Mouse (Mus musculus): ENCODE results near the gene St6galnac6. TPM values are rescaled to one million over a fixed set of nuclear protein-coding genes. Genes with fewer than 3 reads are reported as not detected.
A peak's percentile ranks its signal among the peaks of the same experiment; 100 is the strongest.

The St6galnac6 gene
- polyA plus RNA-seq (2012; rRNA removed), result 21.1 and 23.6 TPM in 2 replicates

- no peak for DNase-seq
- Histone ChIP-seq H3K36me3 (ENCODE audit: control insufficient read depth, insufficient read depth, low read length) (no peaks in the 10 kb centered on the region), H3K4me3 (ENCODE audit: insufficient read depth, low read depth, low read length) (no peak within 1 kb of the TSS), H3K27ac (ENCODE audit: insufficient read depth, low read depth, low read length) (no peak within 1 kb of the TSS), H3K4me1 (ENCODE audit: control insufficient read depth, insufficient read depth, low read length) (no peaks in the 10 kb centered on the region), H3K27me3 (replicated peaks; ENCODE audit: control insufficient read depth, insufficient read depth, low read length) (no peaks in the 10 kb centered on the region)
- WGBS, result 86% methylated on average over 3 of the region's 3 CpGs
- TF ChIP-seq CTCF (conservative IDR thresholded peaks at IDR 0.05; ENCODE audit: insufficient read depth, insufficient read length, low read depth, low read length) (no peak), POLR2A (IDR thresholded peaks at IDR 0.05; ENCODE audit: low read depth, low read length) (no peak)
These were observed at the start of gene St6galnac6 for GRCm38 (mm10) chr2:32599409-32599808. TSS of gene St6galnac6 (plus strand) at chr2:32599709.

- Histone ChIP-seq H3K4me3 (ENCODE audit: insufficient read depth, low read depth, low read length) (no peak overlapping the region), H3K4me1 (ENCODE audit: control insufficient read depth, insufficient read depth, low read length) (peaks cover 19% of the 10 kb centered on the region; the same call in 1 of the 2 replicates), H3K27ac (ENCODE audit: insufficient read depth, low read depth, low read length) (no peak overlapping the region), H3K27me3 (replicated peaks; ENCODE audit: control insufficient read depth, insufficient read depth, low read length) (no peaks in the 10 kb centered on the region), H3K36me3 (ENCODE audit: control insufficient read depth, insufficient read depth, low read length) (no peaks in the 10 kb centered on the region)
- no peak for DNase-seq
- 38% methylated on average over 6 of the region's 6 CpGs for WGBS
- no peak for TF ChIP-seq POLR2A (IDR thresholded peaks at IDR 0.05; ENCODE audit: low read depth, low read length)
- TF ChIP-seq CTCF (conservative IDR thresholded peaks at IDR 0.05; ENCODE audit: insufficient read depth, insufficient read length, low read depth, low read length), result no peak
These were observed 49.7 kb upstream of the St6galnac6 start for GRCm38 (mm10) chr2:32549764-32550163.

- Histone ChIP-seq H3K27ac (ENCODE audit: insufficient read depth, low read depth, low read length) (no peak overlapping the region), H3K27me3 (replicated peaks; ENCODE audit: control insufficient read depth, insufficient read depth, low read length) (no peaks in the 10 kb centered on the region), H3K4me1 (ENCODE audit: control insufficient read depth, insufficient read depth, low read length) (peaks cover 24% of the 10 kb centered on the region; the same call in 1 of the 2 replicates), H3K4me3 (ENCODE audit: insufficient read depth, low read depth, low read length) (no peak overlapping the region), H3K36me3 (ENCODE audit: control insufficient read depth, insufficient read depth, low read length) (no peaks in the 10 kb centered on the region)
- 71% methylated on average over 5 of the region's 5 CpGs for WGBS
- no peak for DNase-seq
- TF ChIP-seq POLR2A (IDR thresholded peaks at IDR 0.05; ENCODE audit: low read depth, low read length) (no peak), CTCF (conservative IDR thresholded peaks at IDR 0.05; ENCODE audit: insufficient read depth, insufficient read length, low read depth, low read length) (no peak)
These were observed 48.3 kb upstream of the St6galnac6 start for GRCm38 (mm10) chr2:32551236-32551635.

- WGBS, result 66% methylated on average over 7 of the region's 7 CpGs
- peaks cover 10% of the 10 kb centered on the region; the same call in 1 of the 2 replicates for H3K4me1 ChIP-seq (ENCODE audit: control insufficient read depth, insufficient read depth, low read length)
These were observed 45.8 kb upstream of the St6galnac6 start for GRCm38 (mm10) chr2:32553592-32554148.

GRCm38 (mm10) chr2:32555484-32555883, 44.0 kb upstream of the St6galnac6 start:
- no peaks in the 10 kb centered on the region for H3K27me3 ChIP-seq (replicated peaks; ENCODE audit: control insufficient read depth, insufficient read depth, low read length)
- no peak overlapping the region for H3K4me3 ChIP-seq (ENCODE audit: insufficient read depth, low read depth, low read length)
- H3K36me3 ChIP-seq (ENCODE audit: control insufficient read depth, insufficient read depth, low read length), result no peaks in the 10 kb centered on the region
- WGBS, result 40% methylated on average over 4 of the region's 4 CpGs
- no peak overlapping the region for H3K27ac ChIP-seq (ENCODE audit: insufficient read depth, low read depth, low read length)
- no peak for TF ChIP-seq CTCF (conservative IDR thresholded peaks at IDR 0.05; ENCODE audit: insufficient read depth, insufficient read length, low read depth, low read length)
- TF ChIP-seq POLR2A (IDR thresholded peaks at IDR 0.05; ENCODE audit: low read depth, low read length), result no peak
- peak; percentile 63 for DNase-seq
- peaks cover 6% of the 10 kb centered on the region; the same call in 1 of the 2 replicates for H3K4me1 ChIP-seq (ENCODE audit: control insufficient read depth, insufficient read depth, low read length)

More at GRCm38 (mm10) chr2:32553592-32554148, 45.8 kb upstream of the St6galnac6 start:
- TF ChIP-seq CTCF (conservative IDR thresholded peaks at IDR 0.05; ENCODE audit: insufficient read depth, insufficient read length, low read depth, low read length) (no peak), POLR2A (IDR thresholded peaks at IDR 0.05; ENCODE audit: low read depth, low read length) (no peak)
- H3K27ac ChIP-seq (ENCODE audit: insufficient read depth, low read depth, low read length), result no peak overlapping the region
- no peak overlapping the region for H3K4me3 ChIP-seq (ENCODE audit: insufficient read depth, low read depth, low read length)
- H3K27me3 ChIP-seq (replicated peaks; ENCODE audit: control insufficient read depth, insufficient read depth, low read length), result no peaks in the 10 kb centered on the region
- no peaks in the 10 kb centered on the region for H3K36me3 ChIP-seq (ENCODE audit: control insufficient read depth, insufficient read depth, low read length)
- no peak for DNase-seq

GRCm38 (mm10) chr2:32556019-32556418, 43.5 kb upstream of the St6galnac6 start:
- H3K36me3 ChIP-seq (ENCODE audit: control insufficient read depth, insufficient read depth, low read length), result no peaks in the 10 kb centered on the region
- TF ChIP-seq CTCF (conservative IDR thresholded peaks at IDR 0.05; ENCODE audit: insufficient read depth, insufficient read length, low read depth, low read length) (no peak), POLR2A (IDR thresholded peaks at IDR 0.05; ENCODE audit: low read depth, low read length) (no peak)
- no peak for DNase-seq
- H3K4me3 ChIP-seq (ENCODE audit: insufficient read depth, low read depth, low read length), result no peak overlapping the region
- 67% methylated on average over 7 of the region's 7 CpGs for WGBS
- peaks cover 6% of the 10 kb centered on the region; the same call in 1 of the 2 replicates for H3K4me1 ChIP-seq (ENCODE audit: control insufficient read depth, insufficient read depth, low read length)
- 0 out of 2 replicates have a peak overlapping the region, but pooled peaks have one; percentile 21 for H3K27ac ChIP-seq (ENCODE audit: insufficient read depth, low read depth, low read length)
- H3K27me3 ChIP-seq (replicated peaks; ENCODE audit: control insufficient read depth, insufficient read depth, low read length), result no peaks in the 10 kb centered on the region

- no peak overlapping the region for H3K4me3 ChIP-seq (ENCODE audit: insufficient read depth, low read depth, low read length)
- TF ChIP-seq POLR2A (IDR thresholded peaks at IDR 0.05; ENCODE audit: low read depth, low read length), result no peak
- TF ChIP-seq CTCF (conservative IDR thresholded peaks at IDR 0.05; ENCODE audit: insufficient read depth, insufficient read length, low read depth, low read length), result no peak
- H3K36me3 ChIP-seq (ENCODE audit: control insufficient read depth, insufficient read depth, low read length), result no peaks in the 10 kb centered on the region
- no peak overlapping the region for H3K27ac ChIP-seq (ENCODE audit: insufficient read depth, low read depth, low read length)
- DNase-seq, result no peak
- WGBS, result 72% methylated on average over 5 of the region's 5 CpGs
- no peaks in the 10 kb centered on the region for H3K27me3 ChIP-seq (replicated peaks; ENCODE audit: control insufficient read depth, insufficient read depth, low read length)
- H3K4me1 ChIP-seq (ENCODE audit: control insufficient read depth, insufficient read depth, low read length), result peaks cover 6% of the 10 kb centered on the region; the same call in 1 of the 2 replicates
These were observed 39.9 kb upstream of the St6galnac6 start for GRCm38 (mm10) chr2:32559570-32559969.

Measured in kidney, adult 2 months (tissue).